Mouse (Mus musculus) adrenal gland (tissue): ENCODE measurements around the gene Sin3b.
"Not testable (repeated sequence)": the region's sequence is repeated elsewhere in the genome, so short reads cannot be mapped to it uniquely, and the experiment has no call there.

Experiments
- intact Hi-C: fragments of 180-260 bp; cut with DNase I; formaldehyde crosslinking; loops from one replicate; pipeline ENCODE4 v1.15.1; 2025
- long read RNA-seq, 2 experiments: library from polyadenylated mRNA; unstranded; transcript quantifications; one replicate each; pipeline ENCODE4 v2.0.0; 2020; ENCODE audit warnings: borderline replicate concordance in 1 of 2; ENCODE audit not compliant: insufficient replicate concordance in 1 of 2

The Sin3b gene
- long read RNA-seq, experiment 1, transcript Sin3b-202 (7 exons, 1,024 nt), result major isoform, 69 of 80 reads
- long read RNA-seq, experiment 1, partial matches to known transcripts, result 5 of 80 reads
- long read RNA-seq, experiment 1, other reads (novel, unspliced or antisense), result 4 of 80 reads
- long read RNA-seq, experiment 2, transcript Sin3b-202 (7 exons, 1,024 nt), result major isoform, 25 of 30 reads
- long read RNA-seq, experiment 2, partial matches to known transcripts, result 2 of 30 reads
- long read RNA-seq, experiment 2, other reads (novel, unspliced or antisense), result 3 of 30 reads

DNA sequence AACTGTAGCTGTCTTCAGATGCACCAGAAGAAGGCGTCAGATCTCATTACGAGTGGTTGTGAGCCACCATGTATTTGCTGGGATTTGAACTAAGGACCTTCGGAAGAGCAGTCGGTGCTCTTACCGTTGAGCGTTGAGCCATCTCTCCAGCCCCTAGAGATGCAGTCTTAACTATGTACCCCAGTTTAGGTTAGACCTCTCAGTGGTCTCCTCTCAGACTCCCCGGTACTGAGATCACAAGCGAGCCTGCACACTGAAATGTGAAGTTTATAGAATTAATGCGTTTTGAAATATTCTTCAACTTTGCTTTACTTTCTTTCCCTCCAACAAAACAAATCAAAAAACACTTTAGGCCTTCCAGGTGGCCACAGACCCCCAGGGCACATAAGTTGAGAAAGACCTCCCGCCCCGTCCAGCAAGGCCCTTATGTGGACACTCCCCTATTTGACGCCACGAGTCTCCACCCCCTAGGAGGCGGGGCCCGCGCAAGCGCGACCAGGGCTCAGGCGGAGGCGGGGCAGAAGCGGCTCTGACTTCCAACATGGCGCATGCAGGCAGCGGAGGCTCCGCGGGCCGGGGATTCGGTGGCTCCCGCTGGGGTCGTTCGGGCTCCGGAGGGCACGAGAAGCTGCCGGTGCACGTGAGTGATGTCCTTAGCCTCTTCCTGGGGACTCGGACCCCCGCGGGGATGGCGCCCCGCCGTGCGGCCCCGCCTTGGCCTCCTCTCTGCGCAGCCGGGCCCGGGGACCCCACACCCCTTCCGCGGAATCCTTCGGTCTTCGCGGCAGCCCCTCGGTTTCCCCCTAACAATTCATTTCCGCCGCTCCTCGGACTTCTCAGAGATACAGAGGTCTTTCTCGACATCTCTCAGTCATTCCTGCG lies at the start of gene Sin3b:
Gene Sin3b, plus strand, starts transcription at position 517 of the 882 bp plus-strand sequence.
- intact Hi-C loops, result no loop called here

DNA sequence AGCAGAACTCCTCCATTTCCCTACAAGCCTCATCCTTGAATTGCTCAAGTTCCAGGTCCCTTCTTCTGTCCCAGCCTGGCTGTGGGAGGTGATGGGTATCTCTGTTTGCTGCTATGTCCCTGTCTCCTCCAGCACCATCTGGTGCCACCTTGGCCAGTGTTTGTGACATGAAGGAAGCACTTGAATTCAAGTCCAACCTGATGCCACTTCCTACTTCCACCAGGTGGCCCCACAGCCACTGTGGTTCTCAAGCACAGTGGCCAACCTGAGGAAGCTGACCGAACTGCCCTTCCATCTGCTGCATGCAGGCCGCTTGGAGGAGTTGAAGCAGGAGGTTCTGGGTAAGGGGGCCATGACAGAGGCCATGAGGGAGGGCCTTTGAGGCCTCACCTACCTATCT lies 48.9 kb upstream of the Sin3b start:
- intact Hi-C loops, result no loop called here

DNA sequence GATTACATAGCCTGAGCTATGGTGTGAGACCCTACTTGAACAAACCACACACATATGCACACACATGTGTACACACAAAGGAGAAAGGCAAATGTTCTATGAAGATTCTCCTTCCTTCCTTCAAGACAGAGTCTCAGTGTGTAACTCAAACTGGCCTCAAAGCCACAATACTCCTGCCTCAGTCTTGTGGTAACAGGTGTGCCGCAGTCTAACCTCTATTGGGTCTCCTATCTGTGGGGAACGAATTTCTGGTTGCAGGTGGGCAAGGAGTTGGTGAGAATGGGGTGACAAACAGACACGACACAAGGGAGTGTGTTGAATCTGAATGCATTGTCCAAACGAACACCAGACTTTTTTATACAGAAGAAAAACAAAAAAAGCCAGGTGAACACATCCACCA lies 46.6 kb upstream of the Sin3b start:
- intact Hi-C loops, result no loop called here

DNA sequence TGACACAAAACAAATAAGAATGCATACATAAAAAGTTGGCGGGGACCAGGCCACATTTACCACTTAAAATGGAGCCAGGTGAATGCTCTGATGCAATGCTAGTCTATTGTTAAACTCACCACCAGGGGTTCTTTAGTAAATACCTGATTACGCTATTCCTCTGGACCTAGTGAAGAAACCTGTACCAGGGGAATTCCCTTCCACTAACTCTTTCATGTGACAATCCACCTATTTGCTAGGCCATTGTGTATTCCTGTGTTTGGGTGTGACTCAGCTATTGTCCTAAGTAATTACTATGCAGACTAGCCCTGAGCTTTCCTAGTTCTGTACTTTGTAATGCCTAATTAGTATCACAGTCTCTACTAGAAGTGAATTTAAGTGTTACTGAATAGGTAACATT lies 46.2 kb upstream of the Sin3b start:
- intact Hi-C loops, result not testable (repeated sequence)

DNA sequence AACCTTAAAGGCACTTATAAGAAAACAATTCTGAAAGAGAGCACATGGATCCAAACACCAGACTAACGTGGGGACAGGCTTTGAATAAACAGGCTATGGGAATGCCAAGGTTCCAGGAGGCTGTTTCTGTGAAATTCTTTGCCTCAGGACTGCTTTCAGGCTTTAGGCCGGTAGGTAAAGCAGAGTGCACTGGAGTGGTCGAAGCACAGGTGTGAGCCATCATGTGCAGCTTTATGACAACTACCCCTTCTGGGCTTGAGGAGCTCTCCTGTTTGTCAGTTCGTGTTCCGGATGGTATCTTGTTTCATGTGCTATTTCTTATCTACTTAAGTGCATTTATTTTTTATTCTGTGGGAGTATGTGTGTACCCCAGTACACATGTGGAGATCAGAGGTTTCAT lies 45.8 kb upstream of the Sin3b start:
- intact Hi-C loops, result no loop called here

DNA sequence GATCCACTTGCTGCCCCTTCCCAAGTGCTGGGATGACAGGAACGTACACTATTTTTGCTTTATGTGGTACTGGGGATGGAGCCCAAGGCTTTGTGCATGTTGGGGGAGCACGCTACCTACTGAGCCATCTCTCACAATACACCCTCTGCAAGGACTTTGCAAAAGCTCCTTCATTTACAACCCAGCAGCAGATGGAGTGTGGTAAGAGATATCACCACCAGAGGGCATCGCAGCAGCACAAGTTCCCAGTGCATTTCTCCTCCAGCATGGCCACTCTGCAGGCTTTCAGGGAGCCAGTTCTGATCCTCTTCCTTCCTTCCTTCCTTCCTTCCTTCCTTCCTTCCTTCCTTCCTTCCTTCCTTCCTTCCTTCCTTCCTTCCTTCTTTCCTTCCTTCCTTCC lies 43.0 kb upstream of the Sin3b start:
- intact Hi-C loops, result loop anchor here (1.0 kb wide), 1 partner anchor 66 kb away; no protein-coding TSS in a partner anchor

DNA sequence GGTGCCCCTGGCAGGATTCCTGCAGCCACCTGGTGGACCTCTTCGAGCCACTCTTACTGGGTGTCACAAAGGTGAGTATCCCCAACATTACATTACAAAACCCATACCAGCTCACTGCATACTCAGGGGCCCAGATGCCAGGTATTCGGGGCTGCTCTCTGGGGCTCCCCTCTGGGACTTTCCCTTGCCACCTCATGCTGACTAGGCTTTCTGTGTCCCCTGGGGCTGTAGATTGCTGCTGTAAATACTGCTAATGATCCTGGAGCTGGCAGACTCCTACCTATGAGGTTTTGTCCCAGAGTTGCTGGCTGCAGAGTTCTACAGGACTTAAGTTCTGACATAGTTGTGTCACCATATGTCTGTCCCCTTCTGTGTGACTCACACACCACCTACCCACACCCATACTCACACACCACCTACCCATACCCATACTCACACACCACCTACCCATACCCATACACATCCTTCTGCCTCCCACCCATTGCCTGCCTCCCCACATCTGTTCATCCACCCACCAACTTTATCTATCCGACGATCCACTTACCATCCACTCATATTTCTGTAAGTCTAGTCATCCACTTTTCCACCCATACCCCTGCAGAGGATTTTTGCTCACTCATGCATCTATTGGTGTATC lies 40.9 kb upstream of the Sin3b start:
- intact Hi-C loops, result no loop called here

DNA sequence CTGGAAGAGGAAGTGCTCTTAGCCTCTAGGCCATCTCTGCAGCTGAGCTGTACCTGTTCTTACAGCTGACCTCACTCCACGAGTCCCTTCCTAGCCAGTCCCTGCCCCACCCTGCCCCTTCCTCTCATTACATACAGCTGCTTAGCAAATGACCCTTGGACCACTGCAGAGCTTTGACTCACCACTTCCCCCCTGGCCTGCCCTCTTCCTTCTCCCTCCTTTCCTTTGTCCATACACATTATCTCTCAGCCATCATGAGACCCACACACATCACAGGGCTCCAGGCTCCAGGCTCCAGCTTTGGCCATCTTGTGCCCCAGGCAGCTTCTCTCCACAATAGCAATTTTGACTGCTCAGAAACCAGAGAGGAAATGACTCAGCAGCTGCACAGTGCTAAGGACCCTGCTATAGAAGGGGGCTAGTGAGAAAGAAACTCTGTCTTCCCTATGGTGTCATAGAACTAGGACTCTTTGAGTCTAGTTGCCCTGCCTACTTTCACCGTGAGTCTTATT lies 40.0 kb upstream of the Sin3b start:
- intact Hi-C loops, result no loop called here

DNA sequence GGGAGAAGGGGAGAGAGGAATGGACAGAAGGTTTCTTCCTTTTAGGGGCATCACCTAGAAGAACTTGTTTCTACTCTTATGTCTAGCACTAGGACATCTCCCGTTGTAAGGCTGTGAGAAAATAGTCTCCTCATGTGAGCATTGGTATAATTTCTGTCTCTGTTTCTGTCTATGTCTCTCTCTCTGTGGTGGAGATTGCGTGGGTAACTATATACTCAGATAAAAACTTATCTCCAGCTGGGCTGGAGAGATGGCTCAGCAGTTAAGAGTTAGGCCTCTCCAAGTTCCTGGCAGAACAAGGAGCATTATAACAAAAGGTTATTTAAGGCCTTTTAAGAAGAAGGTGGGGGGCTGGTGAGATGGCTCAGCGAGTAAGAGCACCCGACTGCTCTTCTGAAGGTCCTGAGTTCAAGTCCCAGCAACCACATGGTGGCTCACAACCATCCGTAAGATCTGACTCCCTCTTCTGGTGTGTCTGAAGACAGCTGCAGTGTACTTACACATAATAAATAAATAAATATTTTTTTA lies 39.4 kb upstream of the Sin3b start:
- intact Hi-C loops, result not testable (repeated sequence)

DNA sequence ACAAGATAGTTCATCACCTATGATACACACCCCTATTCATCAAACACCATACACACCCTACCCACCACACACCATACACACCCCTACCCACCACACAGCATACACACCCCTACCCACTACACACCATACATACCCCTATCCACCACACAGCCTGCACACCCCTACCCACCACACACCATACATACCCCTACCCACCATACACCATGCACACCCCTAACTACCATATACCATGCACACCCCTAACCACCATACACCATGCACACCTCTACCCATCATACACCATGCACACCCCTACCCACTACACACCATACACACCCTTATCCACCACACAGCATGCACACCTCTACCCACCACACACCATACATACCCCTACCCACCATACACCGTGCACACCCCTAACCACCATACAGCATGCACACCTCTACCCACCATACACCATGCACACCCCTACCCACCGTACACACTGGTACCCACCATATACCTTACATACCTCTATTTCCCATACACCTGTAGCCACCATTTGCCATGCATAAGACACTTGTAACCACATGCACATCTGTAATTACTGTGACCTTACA lies 24.6 kb upstream of the Sin3b start:
- intact Hi-C loops, result no loop called here

DNA sequence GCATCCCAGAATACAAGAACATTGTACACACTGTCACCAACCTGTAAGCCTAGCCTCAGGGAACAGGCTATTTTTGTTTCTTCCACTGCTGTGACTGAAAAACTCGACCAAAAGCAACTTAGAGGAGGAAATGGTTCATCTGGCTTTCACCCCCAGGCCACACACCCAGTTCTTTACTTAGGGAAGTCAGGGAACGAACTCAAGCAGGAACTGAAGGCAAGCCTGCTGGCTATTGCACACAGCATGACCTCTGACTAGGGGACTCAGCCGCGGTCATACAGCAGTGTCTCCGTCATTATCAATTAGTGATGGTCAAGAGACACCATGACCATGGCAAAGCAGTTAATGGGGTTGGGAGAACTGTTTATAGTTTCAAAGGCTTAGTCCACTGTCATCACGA lies 10.5 kb upstream of the Sin3b start:
- intact Hi-C loops, result no loop called here

DNA sequence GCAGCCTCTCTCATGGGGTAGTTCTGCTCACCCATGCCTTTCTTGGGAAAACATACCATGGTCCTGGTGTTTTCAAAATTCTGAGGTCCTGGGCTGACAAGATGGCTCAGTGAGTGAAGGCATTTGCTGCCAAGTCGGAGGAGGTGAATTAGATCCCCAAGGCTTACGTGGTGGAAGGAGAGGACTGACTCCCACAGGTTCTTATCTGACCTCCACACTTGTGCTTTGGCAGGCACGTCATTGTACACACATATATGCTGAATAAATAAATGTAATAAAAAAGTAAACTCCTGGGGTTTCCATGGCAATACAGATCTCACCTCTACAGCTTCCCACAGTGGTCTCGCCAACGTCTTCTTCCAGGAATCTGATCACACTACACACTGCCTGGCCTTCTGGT lies 6.5 kb upstream of the Sin3b start:
- intact Hi-C loops, result no loop called here

DNA sequence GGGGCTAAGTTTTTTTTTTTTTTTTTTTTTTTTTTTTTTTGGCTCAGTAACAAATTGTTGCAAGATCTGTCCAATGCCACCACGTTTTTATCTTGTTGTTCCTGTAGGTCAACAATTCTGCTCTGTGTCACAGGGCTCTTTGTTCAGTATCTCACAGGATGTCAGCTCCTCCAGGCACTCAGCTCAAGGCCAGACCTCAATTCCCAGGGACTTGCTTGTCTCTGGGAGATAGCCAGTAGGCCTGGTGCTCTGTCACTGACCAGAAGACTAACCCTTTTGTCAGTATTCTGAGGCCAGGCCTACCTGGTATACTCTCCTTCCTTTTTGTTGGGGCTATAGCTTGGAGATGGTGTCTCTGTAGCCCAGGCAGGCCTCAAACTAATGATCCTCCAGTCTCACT lies 2.5 kb upstream of the Sin3b start:
- intact Hi-C loops, result no loop called here

DNA sequence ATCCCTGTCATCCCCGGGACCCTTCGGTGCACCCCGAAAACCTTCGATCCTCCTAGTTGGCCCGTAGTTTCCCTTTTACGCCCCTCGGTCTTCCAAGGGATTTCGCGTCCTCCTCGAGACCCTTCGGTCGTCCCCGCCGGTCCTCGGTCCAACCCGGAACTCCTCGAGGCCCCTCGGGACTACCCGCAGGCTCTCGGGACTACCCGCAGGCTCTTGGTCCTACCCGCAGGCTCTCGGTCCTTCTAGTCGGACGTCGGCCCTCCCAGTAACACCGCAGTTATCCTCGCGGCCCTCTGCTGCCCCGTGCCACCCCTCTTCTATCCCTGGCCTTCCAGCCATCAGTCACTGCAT lies 541 bp downstream of the Sin3b start:
- intact Hi-C loops, result no loop called here

DNA sequence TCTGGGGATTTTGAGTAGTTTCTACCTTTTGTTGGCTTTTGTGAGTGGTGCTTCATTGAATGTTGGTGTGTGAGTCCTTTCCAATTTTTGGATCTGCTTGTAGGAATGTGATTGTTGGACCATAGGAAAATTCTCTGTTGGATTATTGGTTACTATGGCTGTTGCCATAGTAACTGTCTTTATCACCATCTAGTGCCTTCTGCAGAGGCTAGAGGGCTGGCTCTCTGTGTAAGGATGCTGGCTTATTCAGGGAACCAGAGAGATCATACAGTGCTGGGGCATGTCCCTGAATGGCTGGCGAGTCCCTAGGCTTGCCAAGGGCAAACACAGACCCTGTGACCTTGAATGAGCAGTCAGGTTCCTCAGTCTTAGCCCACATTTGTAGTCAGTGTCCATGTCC lies 5.6 kb downstream of the Sin3b start:
- intact Hi-C loops, result no loop called here

DNA sequence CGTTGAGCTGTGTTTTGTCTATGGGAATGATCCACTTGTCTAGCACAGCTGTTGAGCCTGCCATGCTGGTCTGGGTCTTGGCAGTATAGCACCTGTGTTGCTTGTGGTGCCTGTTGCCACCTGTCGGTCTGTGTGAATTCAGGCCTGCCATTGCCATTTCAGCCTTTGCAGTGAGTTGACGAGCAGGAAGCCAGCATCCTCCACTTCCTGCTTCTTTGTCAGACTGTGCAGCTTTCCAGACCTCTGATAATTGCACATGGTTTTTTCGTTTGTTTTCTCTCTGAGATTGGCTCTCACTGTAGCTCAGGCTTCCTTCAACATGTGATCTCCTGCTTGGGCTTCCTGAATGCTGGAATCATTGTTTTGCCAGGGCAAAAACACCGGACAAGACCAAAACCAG lies 11.9 kb downstream of the Sin3b start:
- intact Hi-C loops, result no loop called here

DNA sequence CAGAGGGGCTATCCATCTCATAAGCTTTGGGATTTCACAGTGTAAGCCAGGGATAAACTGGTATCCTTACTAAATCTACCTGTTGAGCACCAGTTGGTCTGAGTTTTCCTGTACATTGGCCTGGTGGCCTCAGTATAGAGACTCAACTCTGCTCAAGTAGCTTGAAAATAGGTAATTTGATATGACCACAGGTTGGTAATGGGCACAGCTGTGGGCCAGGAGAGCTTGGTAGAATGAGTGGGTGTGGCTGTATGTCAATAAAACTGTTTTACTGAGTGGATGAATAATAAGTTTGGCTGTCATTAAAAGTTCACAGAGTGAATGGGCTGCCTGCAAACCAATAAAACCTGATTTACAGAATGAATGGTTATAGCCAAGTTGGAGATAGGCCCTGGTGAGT lies 13.8 kb downstream of the Sin3b start:
- intact Hi-C loops, result no loop called here

DNA sequence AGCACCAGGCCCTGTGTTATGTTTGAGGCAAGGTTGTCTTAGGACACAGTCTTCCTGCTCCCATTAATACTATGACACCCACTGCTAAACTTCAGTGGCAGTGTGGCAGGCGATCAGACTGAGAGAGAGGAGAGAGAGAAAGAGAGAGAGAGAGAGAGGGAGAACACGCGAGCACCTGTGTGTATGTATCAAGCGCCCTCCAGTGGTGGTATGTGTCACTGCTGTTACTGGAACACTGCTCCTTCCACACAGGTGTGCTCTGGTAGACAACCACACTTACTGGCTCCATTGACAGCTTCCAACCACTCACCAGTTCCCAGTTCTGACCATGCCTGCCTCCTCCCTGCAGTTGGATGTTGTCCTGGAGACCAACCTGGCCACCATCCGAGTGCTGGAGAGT lies 23.0 kb downstream of the Sin3b start:
- intact Hi-C loops, result loop anchor here (1.0 kb wide), 1 partner anchor 66 kb away; no protein-coding TSS in a partner anchor

DNA sequence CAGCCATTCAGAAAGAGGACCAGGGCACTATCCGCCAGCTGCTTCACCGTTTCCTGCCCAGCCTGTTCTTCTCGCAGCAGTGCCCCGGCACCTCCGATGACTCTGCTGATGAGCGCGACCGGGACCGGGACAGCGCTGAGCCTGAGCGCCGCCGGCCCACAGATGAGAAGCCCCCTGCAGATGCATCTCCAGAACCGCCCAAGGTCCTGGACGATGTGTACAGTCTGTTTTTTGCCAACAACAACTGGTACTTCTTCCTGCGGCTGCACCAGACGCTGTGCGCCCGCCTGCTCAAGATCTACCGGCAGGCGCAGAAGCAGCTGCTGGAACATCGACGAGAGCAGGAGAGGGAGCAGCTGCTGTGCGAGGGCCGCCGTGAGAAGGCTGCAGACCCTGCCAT lies 26.8 kb downstream of the Sin3b start:
- intact Hi-C loops, result no loop called here

DNA sequence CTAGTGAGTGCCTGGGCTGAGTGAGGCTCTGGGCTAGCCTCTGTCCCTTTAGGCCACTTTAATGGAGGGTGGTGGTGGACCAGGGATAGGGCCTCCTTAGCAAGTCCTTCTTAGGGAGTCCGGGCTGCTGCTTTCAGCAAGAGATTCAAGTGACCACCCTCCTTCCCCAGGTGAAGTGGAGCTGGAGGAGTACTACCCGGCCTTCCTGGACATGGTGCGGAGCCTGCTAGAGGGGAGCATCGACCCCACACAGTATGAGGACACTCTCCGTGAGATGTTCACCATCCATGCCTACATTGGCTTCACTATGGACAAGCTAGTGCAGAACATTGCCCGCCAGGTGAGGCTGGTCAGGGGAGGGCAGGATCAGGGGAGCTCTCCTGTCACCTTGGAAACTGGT lies 27.2 kb downstream of the Sin3b start:
- intact Hi-C loops, result no loop called here

DNA sequence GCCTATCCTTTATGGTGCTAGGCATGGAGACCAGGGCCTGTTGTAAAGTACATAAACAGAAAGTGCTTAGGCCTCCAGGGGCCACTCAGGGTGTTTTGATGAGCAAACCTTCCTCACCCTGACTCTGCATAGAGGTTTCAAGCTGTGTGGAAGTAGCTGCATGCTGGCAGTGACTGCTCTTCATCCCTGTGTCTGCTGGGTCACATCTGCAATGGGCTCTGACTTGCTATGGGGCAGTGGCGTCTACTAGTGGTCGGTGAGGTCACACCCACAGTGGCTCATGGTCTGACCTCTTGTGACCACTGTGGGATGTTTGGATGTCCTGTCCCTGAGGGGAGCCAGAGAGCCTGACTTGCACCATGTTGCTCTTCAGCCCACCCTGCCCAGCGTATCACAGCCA lies 28.0 kb downstream of the Sin3b start:
- intact Hi-C loops, result no loop called here

DNA sequence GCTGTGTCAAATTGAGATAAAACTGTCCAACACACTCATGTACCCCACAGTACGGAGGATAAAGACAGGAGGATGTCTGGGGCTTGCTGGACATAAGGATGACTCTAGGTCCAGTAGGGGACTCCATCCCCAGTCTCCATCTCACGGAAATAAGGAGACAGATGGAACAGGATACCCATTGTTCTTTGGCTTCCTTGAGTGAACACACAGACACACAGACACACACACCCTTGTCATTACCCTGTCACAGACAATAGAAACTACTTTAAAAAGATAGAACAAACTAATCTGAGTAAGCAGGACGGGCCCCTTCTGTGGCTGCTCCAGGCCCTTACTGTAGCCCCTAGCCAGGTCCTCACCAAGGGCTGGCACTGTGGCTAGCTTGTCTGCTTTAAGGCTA lies 29.2 kb downstream of the Sin3b start:
- intact Hi-C loops, result no loop called here
